Mouse (Mus musculus): ENCODE data around the gene Bicdl2. TPM values are rescaled to one million over a fixed set of nuclear protein-coding genes. Genes with fewer than 3 reads are reported as not detected.

Gene Bicdl2
- polyA plus RNA-seq, 1 experiment from 2014 or later = 0.35 TPM

GRCm38 (mm10) chr17:23717003-23717402 lies 56.7 kb downstream of the Bicdl2 start:
- DNase-seq (ENCODE audit: low spot score) = no peak
- 63% methylated on average over 2 of the region's 2 CpGs for WGBS

More at GRCm38 (mm10) chr17:23717003-23717402, 56.7 kb downstream of the Bicdl2 start:
- H3K4me3 ChIP-seq (ENCODE audit: low read depth, low read length) = no peak overlapping the region
- H3K4me1 ChIP-seq (replicated peaks; ENCODE audit: control insufficient read depth, insufficient read depth, low read length) = no peaks in the 10 kb centered on the region
- no peak overlapping the region for H3K4me2 ChIP-seq (ENCODE audit: low read depth, low read length, severe bottlenecking)
- H3K36me3 ChIP-seq (ENCODE audit: control insufficient read depth, insufficient read depth, low read length) = no peaks in the 10 kb centered on the region
- no peak for ATAC-seq (replicated peaks; ENCODE audit: low FRiP score)
- H3K27ac ChIP-seq (ENCODE audit: low read depth, low read length) = no peak overlapping the region
- H3K9ac ChIP-seq (ENCODE audit: low read length) = no peak overlapping the region
- H3K9me3 ChIP-seq (ENCODE audit: control insufficient read depth, low read length) = no peaks in the 10 kb centered on the region
- H3K27me3 ChIP-seq (ENCODE audit: control insufficient read depth, insufficient read depth, low read length) = no peaks in the 10 kb centered on the region

Other genes starting within 250 kb of the Bicdl2 start
- gene Vmn2r117, start 180.8 kb upstream of the Bicdl2 start, polyA plus RNA-seq (2014; fragmentation: Nextera tagmentation; extraction: Ambion mirVana) = not detected in 2 replicates
- 28.1 and 29.9 TPM in 2 replicates for gene Zfp213, start 96.3 kb upstream of the Bicdl2 start, polyA plus RNA-seq (2014; fragmentation: Nextera tagmentation; extraction: Ambion mirVana)
- 19.2 and 20.5 TPM in 2 replicates for gene Zfp13, start 61.0 kb upstream of the Bicdl2 start, polyA plus RNA-seq (2014; fragmentation: Nextera tagmentation; extraction: Ambion mirVana)
- gene Zscan10, start 59.6 kb upstream of the Bicdl2 start, polyA plus RNA-seq (2014; fragmentation: Nextera tagmentation; extraction: Ambion mirVana) = 0.16 and 0.27 TPM in 2 replicates
- gene Mmp25, start 15.2 kb upstream of the Bicdl2 start, polyA plus RNA-seq (2014; fragmentation: Nextera tagmentation; extraction: Ambion mirVana) = 0.41 and 1.0 TPM in 2 replicates
- gene Hcfc1r1, start 13.1 kb downstream of the Bicdl2 start, polyA plus RNA-seq (2014; fragmentation: Nextera tagmentation; extraction: Ambion mirVana) = 38.3 and 40.3 TPM in 2 replicates
- gene Thoc6, start 13.4 kb downstream of the Bicdl2 start, polyA plus RNA-seq (2014; fragmentation: Nextera tagmentation; extraction: Ambion mirVana) = 54.0 and 56.6 TPM in 2 replicates
- 2.5 and 2.7 TPM in 2 replicates for gene Tnfrsf12a, start 17.0 kb downstream of the Bicdl2 start, polyA plus RNA-seq (2014; fragmentation: Nextera tagmentation; extraction: Ambion mirVana)
- gene Cldn6, start 18.7 kb downstream of the Bicdl2 start, polyA plus RNA-seq (2014; fragmentation: Nextera tagmentation; extraction: Ambion mirVana) = 8.7 and 9.7 TPM in 2 replicates
- 4.8 and 6.6 TPM in 2 replicates for gene Cldn9, start 23.5 kb downstream of the Bicdl2 start, polyA plus RNA-seq (2014; fragmentation: Nextera tagmentation; extraction: Ambion mirVana)
- not detected in 2 replicates for gene 1520401A03Rik, start 62.3 kb downstream of the Bicdl2 start, polyA plus RNA-seq (2014; fragmentation: Nextera tagmentation; extraction: Ambion mirVana)
- gene Pkmyt1, start 65.8 kb downstream of the Bicdl2 start, polyA plus RNA-seq (2014; fragmentation: Nextera tagmentation; extraction: Ambion mirVana) = 61.3 and 62.9 TPM in 2 replicates
- gene Paqr4, start 80.4 kb downstream of the Bicdl2 start, polyA plus RNA-seq (2014; fragmentation: Nextera tagmentation; extraction: Ambion mirVana) = 26.5 and 28.8 TPM in 2 replicates
- gene Kremen2, start 85.3 kb downstream of the Bicdl2 start, polyA plus RNA-seq (2014; fragmentation: Nextera tagmentation; extraction: Ambion mirVana) = 2.2 and 2.6 TPM in 2 replicates
- gene Flywch1, start 111.1 kb downstream of the Bicdl2 start, polyA plus RNA-seq (2014; fragmentation: Nextera tagmentation; extraction: Ambion mirVana) = 167 and 174 TPM in 2 replicates
- gene Flywch2, start 125.6 kb downstream of the Bicdl2 start, polyA plus RNA-seq (2014; fragmentation: Nextera tagmentation; extraction: Ambion mirVana) = 22.0 and 28.7 TPM in 2 replicates
- 541 and 559 TPM in 2 replicates for gene Srrm2, start 130.0 kb downstream of the Bicdl2 start, polyA plus RNA-seq (2014; fragmentation: Nextera tagmentation; extraction: Ambion mirVana)
- gene Elob, start 168.6 kb downstream of the Bicdl2 start, polyA plus RNA-seq (2014; fragmentation: Nextera tagmentation; extraction: Ambion mirVana) = 1,038 and 1,041 TPM in 2 replicates
- gene Prss33, start 175.6 kb downstream of the Bicdl2 start, polyA plus RNA-seq (2014; fragmentation: Nextera tagmentation; extraction: Ambion mirVana) = not detected in 2 replicates
- gene Prss32, start 183.3 kb downstream of the Bicdl2 start, polyA plus RNA-seq (2014; fragmentation: Nextera tagmentation; extraction: Ambion mirVana) = not detected in 2 replicates
- 2.1 and 2.6 TPM in 2 replicates for gene Prss41, start 183.7 kb downstream of the Bicdl2 start, polyA plus RNA-seq (2014; fragmentation: Nextera tagmentation; extraction: Ambion mirVana)
- gene Prss21, start 207.6 kb downstream of the Bicdl2 start, polyA plus RNA-seq (2014; fragmentation: Nextera tagmentation; extraction: Ambion mirVana) = not detected in 2 replicates
- not detected in 2 replicates for gene Dcpp1, start 220.4 kb downstream of the Bicdl2 start, polyA plus RNA-seq (2014; fragmentation: Nextera tagmentation; extraction: Ambion mirVana)
- gene Dcpp2, start 220.4 kb downstream of the Bicdl2 start, polyA plus RNA-seq (2014; fragmentation: Nextera tagmentation; extraction: Ambion mirVana) = not detected in 2 replicates